Mouse (Mus musculus) megakaryocyte, adult 5-6 weeks (primary cell): ENCODE data around the gene Vamp9. TPM values are rescaled to one million over a fixed set of nuclear protein-coding genes. Genes with fewer than 3 reads are reported as not detected.

Source experiments
- ATAC-seq: 2 replicates; pipeline ENCODE4 v1.8.0; 2016; ENCODE audit warnings: mild to moderate bottlenecking, inconsistent platforms; ENCODE audit not compliant: poor library complexity, severe bottlenecking
- total RNA-seq, 2 experiments: library from RNA; stranded (forward) in 1 of 2; stranded (reverse) in 1 of 2; fragments of 153-499, 151-499 nt in 1 of 2; fragments of 221-1000, 200-1000 nt in 1 of 2; gene quantifications; 2 replicates each; pipeline versions ENCODE4 v1.2.3 to v1.2.4; 2015 to 2017

Gene Vamp9
- total RNA-seq, 2 experiments from 2014 or later, result not detected

DNA sequence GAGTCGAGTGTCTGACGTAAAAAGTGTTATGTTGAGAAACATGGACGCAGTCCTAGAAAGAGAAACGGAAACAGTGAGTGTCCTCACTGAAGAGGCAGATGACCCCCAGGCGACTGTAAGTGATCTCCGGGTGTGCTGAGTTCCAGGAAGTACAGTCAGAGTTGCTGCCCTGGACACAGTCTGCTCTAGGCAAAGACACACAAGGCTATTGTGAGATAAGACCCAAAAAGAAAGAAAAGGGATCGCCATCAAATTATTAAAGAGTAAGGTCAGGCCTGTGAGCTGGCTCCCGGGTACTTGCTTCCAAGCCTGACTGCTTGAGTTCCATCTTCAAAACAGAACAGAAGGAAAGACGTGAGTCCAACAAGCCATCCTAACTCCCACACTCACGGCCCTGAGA is 35.2 kb downstream of the Vamp9 start:
- ATAC-seq, result no peak

DNA sequence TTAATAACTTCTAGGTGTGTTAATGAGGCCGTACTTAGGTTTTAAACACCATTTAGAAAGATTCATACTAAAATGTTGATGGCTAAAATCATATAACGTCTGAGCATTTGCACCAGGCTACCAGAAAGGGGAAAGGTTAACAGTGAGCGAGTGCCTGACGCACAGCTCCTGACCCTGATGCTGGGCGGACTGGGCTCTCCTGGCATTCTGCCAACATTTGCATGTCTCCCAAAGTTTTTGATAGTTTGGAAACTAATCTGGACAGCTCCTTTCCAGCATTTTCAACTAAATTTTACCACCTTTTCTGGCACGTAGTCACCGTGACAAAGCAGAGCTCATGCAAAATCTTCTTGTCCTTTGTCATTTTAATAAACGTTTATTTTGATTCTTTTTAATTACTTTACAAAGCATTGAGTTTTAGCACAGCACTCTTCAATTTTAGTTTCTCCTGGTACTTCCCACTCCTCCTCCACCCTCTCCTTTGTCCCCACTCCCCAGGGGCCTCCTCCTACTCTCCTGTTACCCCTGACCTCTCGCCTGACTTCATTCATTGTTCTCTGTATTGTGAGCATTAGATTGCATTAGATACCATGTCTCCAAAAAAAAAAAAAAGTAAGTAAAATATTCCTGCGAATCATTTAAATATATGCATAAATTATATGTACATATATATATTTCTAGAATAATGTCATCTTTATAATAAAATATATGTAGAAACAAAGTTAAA is 35.9 kb downstream of the Vamp9 start:
- no peak for ATAC-seq

DNA sequence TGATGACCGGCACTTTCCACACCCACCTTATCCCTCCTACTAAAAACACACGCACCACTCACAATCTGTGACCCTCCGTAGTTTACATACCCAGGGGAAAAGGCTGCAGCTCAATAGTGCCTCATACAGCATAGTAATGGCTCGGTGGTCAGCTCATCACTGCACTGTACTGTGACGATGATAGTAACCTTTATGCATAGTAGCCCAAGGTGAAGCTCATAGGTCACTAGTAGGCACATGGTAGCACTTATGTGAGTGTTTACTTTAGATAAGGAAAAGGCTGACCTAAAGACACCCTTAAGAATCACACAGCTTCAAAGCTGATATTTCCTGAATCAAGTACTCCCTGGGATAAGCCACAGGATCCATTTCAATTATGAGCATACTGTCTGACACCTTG is 46.5 kb downstream of the Vamp9 start:
- ATAC-seq, result no peak

DNA sequence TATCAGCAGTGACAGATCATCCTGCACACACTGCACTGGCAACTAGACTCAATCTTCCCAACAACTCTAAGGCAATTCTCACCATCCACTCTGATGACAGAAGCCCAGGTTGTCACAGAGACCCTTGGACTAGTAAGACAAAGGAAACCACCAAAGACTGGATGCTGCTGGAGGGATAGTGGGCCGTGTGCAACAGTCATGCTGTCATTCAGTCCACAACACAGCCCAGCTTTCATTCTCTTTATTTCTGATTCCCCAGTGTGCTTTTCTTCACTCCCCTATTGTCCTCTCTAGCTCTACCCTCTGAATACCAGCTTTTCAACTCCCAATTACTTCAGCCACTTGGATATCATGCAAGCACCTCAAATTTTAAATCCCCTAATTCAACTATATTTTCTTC is 47.8 kb downstream of the Vamp9 start:
- no peak for ATAC-seq

DNA sequence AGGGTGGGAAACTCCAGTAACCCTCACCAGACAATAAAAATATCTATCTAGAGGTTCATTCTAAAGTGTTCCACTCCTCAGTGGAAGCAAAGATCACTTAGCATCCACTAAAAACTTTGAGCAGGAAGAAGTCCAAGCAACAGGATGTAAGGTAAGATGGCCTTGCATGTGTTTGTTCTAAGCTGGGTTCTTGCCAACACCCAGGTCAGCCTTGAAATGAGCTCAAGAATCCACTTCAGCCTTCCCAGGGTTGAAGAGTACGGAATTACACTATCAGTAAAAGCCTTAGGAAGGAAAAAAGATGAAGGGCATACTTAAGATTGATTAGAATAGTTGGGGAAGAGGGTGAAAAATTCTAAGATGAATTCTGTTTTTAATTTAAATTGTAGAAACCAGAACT is 52.6 kb downstream of the Vamp9 start:
- ATAC-seq, result no peak

DNA sequence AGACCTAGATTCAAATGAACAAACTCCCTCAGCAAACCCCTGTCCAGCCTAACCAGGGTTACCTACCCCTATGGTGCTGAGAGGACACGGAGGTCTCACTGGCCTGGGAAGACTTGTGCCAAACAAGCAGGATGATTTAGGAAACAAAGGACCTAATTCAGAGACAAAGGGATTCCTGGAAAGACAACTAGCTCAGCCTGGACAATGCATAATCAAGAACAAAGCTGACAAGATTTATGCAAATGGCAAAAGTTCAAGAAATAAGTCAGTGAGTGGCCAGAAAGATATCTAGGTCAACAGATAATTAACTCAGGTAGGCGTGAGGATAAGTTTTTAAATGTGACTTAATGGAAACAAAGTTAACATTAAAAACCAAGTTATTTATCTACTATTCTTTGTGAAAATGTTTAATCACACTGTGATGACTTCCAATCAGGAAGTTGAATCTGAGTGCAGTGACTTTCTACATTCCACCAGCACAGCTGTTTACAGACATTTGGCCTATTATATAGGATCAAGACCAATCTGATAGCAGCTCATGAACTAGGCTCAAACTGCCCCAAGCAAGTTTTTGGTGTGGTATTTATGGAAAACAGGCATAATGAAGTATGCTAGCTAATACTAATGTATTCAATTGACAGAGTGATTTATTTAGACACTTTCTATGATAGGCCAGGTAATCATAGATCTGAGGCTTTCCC is 53.3 kb downstream of the Vamp9 start:
- ATAC-seq, result no peak

DNA sequence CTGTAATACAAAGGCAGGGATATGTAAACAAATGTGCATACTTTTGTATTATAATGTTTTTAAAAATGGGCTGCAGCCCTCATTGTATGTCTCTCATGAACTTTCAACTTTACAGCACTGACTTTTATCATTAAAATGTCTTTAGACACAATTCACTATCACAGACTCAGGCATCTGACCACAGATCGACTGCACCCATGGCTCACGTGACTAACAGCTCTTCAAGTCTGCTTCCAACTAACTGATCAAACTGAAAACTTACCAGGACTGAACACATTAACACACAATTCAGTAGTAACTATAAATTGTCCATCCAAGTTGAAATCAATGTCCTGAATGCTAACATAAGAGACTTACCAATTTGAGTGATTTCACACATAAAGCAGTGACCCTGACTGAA is 53.9 kb downstream of the Vamp9 start:
- ATAC-seq, result no peak

DNA sequence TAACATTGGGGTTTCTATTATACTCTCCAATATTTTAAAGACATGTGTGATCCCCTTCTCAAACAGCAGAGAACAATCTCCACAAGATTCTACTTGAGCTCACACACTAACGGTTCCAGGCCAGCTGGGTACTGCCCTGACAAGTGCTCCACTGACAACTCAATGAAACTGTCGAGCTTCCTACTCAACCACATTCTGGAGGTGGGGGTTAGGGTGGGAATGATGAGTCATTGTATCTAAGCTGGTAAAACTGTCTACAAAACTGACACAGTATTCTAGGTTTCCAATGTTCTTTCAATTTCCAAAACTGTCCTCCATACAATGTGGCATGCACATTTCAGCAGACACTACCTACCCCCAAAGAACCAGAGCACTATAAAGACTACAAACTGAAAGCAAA is 67.9 kb downstream of the Vamp9 start:
- ATAC-seq, result no peak

DNA sequence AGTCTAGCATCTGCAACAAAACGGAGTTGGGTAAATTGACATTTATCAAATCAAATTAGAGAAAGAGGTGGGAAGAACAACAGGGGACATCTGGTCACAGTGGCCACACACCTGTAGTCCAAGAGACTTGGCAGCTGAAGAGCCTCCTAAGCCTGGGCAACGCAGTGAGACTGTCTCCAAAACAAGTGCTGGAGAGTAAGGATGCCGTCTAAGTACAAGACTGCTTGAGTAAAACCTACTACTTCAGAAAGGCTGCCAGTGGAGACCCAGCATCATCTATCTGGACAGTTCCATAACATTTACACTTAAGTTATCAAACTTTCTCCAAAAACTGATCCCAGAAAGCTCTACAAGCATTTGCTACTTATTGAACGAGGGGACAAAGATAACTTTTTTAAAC is 69.0 kb downstream of the Vamp9 start:
- no peak for ATAC-seq

DNA sequence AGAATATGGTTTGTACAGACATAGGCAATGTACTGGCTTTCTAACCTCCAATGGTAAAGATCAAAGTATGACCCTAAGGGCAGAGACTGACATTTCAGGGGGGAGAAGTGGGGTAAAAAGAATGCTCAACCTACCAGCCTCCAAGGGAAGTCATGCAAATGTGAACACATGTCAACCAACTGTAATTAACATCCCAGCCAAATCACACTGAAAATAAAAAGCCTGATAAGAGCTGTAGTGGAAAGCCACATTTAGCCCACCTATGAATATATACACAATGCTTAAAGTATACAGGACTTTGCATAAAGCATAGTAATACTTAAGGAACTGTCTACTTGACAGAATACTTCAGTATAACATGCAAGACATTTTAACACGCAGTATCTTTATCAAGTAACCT is 69.7 kb downstream of the Vamp9 start:
- no peak for ATAC-seq

DNA sequence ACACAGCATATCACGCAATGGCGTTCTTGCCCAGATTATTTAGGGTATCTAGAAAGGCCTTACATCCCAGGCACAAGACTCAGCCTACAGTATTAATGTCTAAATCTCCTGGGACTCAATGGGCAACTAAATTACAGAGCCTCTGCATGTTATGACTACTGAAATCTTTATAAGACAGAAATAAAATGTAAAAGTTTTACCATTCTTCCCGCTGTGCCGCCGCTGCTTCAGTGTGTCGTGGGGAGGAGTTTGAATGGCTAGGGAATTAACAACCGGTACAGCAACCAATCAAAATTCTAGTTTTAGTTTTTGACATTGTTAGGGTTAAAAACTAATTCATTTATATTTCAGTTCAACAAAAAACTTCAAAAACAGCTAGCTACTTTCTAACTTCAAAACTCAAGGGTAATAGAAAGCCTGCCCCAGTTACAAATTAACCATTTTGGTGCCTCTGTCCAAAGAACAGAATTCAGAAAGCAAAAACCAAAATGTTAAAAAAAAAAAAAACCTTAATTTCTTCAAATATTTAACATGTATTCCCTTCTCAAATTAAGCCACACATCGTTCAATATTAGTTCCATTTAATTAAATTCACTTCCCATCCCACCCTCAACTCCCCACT is 70.4 kb downstream of the Vamp9 start:
- no peak for ATAC-seq

DNA sequence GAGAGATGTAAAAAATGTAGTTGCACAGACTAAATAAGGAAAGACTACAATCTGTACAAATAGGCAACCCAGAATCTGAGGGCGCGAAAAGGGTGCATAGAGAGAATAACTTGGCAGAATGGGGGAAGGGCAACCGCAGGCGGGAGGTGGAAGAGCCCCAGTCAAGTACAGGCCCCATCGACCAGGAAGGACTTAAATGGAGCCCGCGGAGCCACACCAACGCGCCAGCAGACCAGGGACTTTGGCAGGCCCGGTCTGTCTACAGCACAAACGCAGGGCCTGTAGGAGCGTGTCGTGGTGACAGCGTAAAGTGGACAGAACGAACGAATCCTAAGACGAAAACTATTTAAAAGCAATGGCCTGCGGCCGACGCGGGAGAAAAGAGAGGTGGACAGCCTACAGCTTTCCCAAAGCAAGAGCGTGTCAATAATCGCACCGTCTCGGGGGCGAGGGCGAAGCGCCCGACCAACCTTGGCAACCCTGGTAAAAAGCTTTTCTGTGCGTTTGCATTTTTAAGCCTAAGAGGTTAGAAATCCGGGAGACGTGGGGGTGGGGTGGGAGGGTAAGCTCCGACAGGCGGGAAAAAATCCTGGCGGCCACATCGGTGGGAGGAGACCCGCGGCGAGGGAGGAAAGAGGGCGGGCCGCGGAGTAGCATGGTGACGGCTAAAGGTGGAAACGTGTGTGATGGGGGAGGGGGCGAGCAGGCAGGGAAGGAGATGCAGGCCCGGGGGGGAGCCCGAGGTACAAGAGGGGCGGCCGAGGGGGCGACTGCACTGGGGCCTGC is 71.7 kb downstream of the Vamp9 start:
- ATAC-seq, result peak; percentile 34

DNA sequence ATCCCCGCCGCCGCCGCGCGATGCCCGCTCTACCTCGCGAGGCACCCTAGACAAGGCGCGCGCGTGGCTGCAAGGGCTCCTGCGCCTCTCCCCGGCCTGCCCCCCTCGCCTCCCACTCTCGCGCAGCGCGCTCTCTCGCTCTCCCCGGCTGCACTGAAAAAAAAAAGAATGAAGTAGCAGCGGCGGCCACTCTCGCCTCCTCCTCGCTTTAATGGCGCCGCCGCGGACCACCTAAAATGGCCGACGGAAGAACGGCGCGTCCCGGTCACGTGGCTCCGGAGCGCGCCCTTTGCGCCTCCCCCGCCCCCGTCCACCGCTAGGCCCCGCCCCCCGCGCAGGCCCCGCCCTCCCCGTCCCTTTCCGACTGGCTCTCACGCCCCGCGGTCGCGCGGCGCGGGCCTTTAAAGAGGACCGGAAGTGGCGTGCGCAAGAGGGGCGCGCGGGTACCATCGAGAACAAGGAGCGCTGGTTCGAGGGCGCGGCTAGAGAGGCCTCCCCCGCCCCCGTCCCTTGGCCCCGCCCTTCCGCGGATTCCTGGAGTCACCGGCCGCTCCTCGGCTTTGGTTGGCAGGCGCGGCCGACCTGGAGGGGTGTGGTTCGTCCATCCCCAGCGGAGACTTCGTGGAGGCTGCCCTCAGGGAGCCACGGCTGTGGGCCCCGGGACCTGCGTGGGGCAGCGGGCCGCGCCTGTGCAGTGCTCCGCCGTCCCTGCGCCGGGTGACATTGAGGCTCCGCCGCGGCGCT is 72.8 kb downstream of the Vamp9 start, which contains the start of the genes Hnrnpd and 4930524J08Rik:
Gene Hnrnpd, minus strand, starts transcription at position 240 of the 744 bp plus-strand sequence.
Gene 4930524J08Rik, plus strand, starts transcription at position 363 of the 744 bp plus-strand sequence.
- peak; percentile 75 for ATAC-seq

DNA sequence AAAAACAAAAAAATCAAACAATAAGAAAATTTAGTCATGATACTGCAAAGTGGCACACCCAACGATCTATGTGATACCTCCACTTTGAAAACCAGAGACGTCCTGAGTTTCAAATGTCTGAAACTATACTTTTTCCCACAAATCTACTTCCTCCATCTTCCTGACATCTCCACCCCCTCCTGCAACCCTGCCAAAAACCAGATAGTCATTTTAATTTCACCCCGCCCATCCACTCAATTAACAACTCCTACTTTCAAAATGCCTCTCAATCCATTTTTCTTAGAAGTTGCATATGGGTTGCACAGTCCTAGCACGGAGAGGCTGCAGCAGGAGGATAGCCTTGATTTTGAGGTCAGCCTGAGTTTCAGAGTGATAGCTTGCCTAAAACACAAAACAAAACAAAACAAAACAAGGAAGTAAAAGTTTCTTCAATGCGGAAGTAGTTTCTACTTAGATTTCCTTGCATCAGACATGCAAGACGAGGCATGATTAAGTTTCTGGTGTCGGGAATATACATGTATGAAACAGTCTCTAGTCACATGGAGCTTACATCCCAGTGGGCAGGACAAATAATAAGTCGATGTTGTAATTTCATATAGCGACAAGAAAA is 77.5 kb downstream of the Vamp9 start:
- peak; percentile 58 for ATAC-seq

DNA sequence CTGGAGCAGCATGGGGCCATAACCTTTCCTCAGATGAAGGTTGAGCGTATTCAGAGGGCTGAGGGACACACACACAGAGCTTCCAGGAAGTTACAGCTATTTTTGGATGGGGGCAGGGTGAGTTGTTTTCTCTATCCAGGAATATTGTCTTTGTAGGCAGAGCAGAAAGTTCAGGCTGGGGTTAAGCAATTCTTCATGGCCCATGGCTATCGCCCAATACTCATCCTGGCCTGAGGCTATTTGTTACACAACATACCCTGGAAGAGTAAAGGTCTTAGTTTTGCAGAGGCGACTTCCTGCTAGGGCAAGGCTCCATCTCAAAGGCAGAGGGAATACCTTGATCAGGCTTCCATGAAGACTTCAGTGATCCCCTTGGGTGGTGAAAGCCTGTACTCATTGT is 88.1 kb downstream of the Vamp9 start:
- ATAC-seq, result no peak

DNA sequence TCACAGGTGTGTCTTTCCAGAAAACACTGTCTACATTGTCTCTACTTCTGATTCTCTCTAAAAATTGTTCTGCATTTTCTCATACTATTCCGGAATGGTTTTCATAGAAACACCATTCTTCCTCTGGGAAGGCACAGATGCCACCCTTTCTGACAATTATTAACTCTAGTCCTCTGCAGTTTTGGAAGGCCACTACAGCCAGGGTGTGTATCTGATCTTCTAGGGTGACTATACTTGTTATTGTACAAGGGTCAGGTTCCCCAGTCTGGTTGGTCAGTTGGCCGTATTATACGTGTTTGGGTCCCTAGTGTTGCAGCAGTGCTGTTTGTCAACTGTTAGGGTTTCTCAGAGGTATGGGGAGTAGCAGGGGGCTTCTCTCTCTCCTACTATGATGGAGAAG is 88.6 kb downstream of the Vamp9 start:
- ATAC-seq, result no peak

DNA sequence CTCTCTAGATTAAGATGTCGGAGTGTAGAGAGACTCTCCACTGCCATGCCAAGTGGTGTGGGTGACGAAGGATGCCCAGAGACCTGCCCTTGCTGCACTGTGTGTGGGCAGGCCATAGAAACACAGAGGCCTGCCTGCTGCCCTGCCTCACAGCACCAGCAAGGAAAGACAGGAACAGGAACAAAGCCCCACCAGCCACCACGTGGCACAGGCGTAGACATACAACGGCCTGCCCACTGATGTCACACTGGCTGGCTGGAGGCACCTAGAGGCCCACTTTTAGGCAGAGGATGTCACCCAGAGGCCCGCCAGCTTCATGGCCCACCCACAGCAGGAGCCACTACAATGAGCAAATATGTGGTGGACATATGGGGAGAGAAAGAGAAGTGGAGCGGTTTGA is 94.0 kb downstream of the Vamp9 start:
- ATAC-seq, result peak; percentile 54

DNA sequence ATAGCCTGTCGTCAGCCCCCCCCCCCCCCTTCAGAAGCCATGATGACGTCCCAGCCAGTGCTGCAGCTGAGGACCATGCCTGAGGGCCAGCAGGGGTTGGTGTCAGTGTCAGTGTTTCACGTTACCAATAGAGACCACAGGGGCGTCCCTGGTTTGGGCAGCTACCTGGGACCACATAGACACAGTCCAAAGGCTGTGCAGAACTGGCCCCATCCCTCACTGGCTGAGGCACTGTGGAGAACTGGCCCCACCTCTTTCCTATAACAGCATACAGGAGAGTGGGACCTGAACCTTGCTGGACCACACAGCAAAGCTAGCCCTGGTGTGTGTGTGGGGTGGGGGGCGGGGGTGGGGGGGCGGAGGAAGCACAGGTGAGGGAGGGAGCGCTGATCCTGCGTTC is 94.4 kb downstream of the Vamp9 start:
- no peak for ATAC-seq
